Mouse (Mus musculus) lung, embryonic 14.5 days (tissue): Measurements from ENCODE around the gene Rictor. TPM values are rescaled to one million over a fixed set of nuclear protein-coding genes. Genes with fewer than 3 reads are reported as not detected.
"Not testable (repeated sequence)": the region's sequence is repeated elsewhere in the genome, so short reads cannot be mapped to it uniquely, and the experiment has no call there.

Source experiments
- ATAC-seq: fragments of 200-750 bp; cut with Nextera tagmentation; 2 replicates; pipeline ENCODE4 v1.8.0; 2017; ENCODE audit warnings: mild to moderate bottlenecking, moderate TSS enrichment, moderate library complexity; ENCODE audit not compliant: insufficient read depth
- DNase-seq: peaks from one replicate; pipeline ENCODE4 v3.0.0-alpha.2; 2015
- H3K27ac ChIP-seq: fragments of 300-500 bp; sonication (generic); 2 replicates; pipeline ENCODE4 v1.5.1; 2014; ENCODE audit warnings: low read depth, mild to moderate bottlenecking, moderate library complexity
- H3K27me3 ChIP-seq: fragments of 300-500 bp; sonication (generic); 2 replicates; pipeline ENCODE4 v1.6.1; 2014; ENCODE audit warnings: low read length, control low read depth; ENCODE audit not compliant: insufficient read depth
- H3K36me3 ChIP-seq: fragments of 300-500 bp; sonication (generic); 2 replicates; pipeline ENCODE4 v1.6.1; 2014; ENCODE audit warnings: control low read depth; ENCODE audit not compliant: insufficient read depth
- H3K4me1 ChIP-seq: fragments of 300-500 bp; sonication (generic); 2 replicates; pipeline ENCODE4 v1.6.1; 2014; ENCODE audit warnings: antibody characterized with exemption, control low read depth; ENCODE audit not compliant: insufficient read depth
- H3K4me2 ChIP-seq: fragments of 300-500 bp; sonication (generic); 2 replicates; pipeline ENCODE4 v1.6.1; 2014; ENCODE audit warnings: mild to moderate bottlenecking
- H3K4me3 ChIP-seq: fragments of 300-500 bp; sonication (generic); 2 replicates; pipeline ENCODE4 v1.5.1; 2014; ENCODE audit warnings: low read depth, low read length
- H3K9ac ChIP-seq: fragments of 300-500 bp; sonication (generic); 2 replicates; pipeline ENCODE4 v1.6.1; 2014
- H3K9me3 ChIP-seq: fragments of 300-500 bp; sonication (generic); 2 replicates; pipeline ENCODE4 v1.6.1; 2016; ENCODE audit warnings: low read depth, low read length, control low read depth
- CTCF ChIP-seq: IDR thresholded peaks from 2 replicates; pipeline ENCODE4 v1.5.1; 2016; ENCODE audit warnings: antibody characterized with exemption, low read depth
- whole genome bisulfite sequencing: fragments of 180-500 bp; shearing (Covaris S2); extraction: QIAGEN DNeasy Blood & Tissue Kit; methylation state at CpG from one replicate; pipeline ENCODE4 v1.1.7; 2014; 5-methylcytosine and 5-hydroxymethylcytosine counted together
- polyA plus RNA-seq: library from polyadenylated mRNA; unstranded; fragments of >200 nt; fragmentation: Nextera tagmentation; extraction: Ambion mirVana; gene quantifications from 2 replicates; pipeline ENCODE4 v1.2.1, GENCODE M21; 2014

The Rictor gene
- polyA plus RNA-seq, 1 experiment from 2014 or later = 42.9 TPM

- no peak for TF ChIP-seq CTCF
- H3K9ac ChIP-seq = no peak overlapping the region
- WGBS = 84% methylated on average over 3 of the region's 3 CpGs
- H3K36me3 ChIP-seq = peaks cover 67% of the 10 kb centered on the region
- H3K4me1 ChIP-seq = no peaks in the 10 kb centered on the region
- H3K9me3 ChIP-seq = no peaks in the 10 kb centered on the region
- ATAC-seq = no peak
- H3K4me2 ChIP-seq = no peak overlapping the region
- DNase-seq = no peak
- no peaks in the 10 kb centered on the region for H3K27me3 ChIP-seq
- H3K27ac ChIP-seq = no peak overlapping the region
- H3K4me3 ChIP-seq = no peak overlapping the region
Measured at GRCm38 (mm10) chr15:6772265-6772664, 64.1 kb downstream of the Rictor start.

- no peaks in the 10 kb centered on the region for H3K9me3 ChIP-seq
- DNase-seq = no peak
- WGBS = 91% methylated on average over 10 of the region's 10 CpGs
- no peak overlapping the region for H3K27ac ChIP-seq
- H3K27me3 ChIP-seq = no peaks in the 10 kb centered on the region
- TF ChIP-seq CTCF = no peak
- H3K36me3 ChIP-seq = peaks cover 84% of the 10 kb centered on the region
- H3K9ac ChIP-seq = no peak overlapping the region
- no peak overlapping the region for H3K4me2 ChIP-seq
- no peaks in the 10 kb centered on the region for H3K4me1 ChIP-seq
- no peak overlapping the region for H3K4me3 ChIP-seq
- ATAC-seq = no peak
Measured at GRCm38 (mm10) chr15:6786212-6786611, 78.0 kb downstream of the Rictor start.

- Histone ChIP-seq H3K4me3 (no peak overlapping the region), H3K36me3 (peaks cover 87% of the 10 kb centered on the region), H3K27ac (no peak overlapping the region), H3K9me3 (no peaks in the 10 kb centered on the region), H3K9ac (no peak overlapping the region), H3K4me2 (no peak overlapping the region), H3K4me1 (no peaks in the 10 kb centered on the region), H3K27me3 (no peaks in the 10 kb centered on the region)
- ATAC-seq (no peak), DNase-seq (no peak)
- no peak for TF ChIP-seq CTCF
- WGBS = 93% methylated on average over 10 of the region's 10 CpGs
Measured at GRCm38 (mm10) chr15:6787236-6787635, 79.1 kb downstream of the Rictor start.

GRCm38 (mm10) chr15:6790011-6790410 lies 81.8 kb downstream of the Rictor start:
- Histone ChIP-seq H3K9ac (no peak overlapping the region), H3K36me3 (peaks cover 91% of the 10 kb centered on the region), H3K4me3 (no peak overlapping the region), H3K9me3 (no peaks in the 10 kb centered on the region), H3K4me2 (no peak overlapping the region), H3K27ac (no peak overlapping the region), H3K4me1 (no peaks in the 10 kb centered on the region), H3K27me3 (no peaks in the 10 kb centered on the region)
- DNase-seq (no peak), ATAC-seq (no peak)
- 82% methylated on average over 7 of the region's 7 CpGs for WGBS
- no peak for TF ChIP-seq CTCF

GRCm38 (mm10) chr15:6791648-6792047 lies 83.5 kb downstream of the Rictor start:
- Histone ChIP-seq H3K9ac (no peak overlapping the region), H3K27ac (no peak overlapping the region), H3K4me2 (no peak overlapping the region), H3K27me3 (no peaks in the 10 kb centered on the region), H3K4me3 (no peak overlapping the region), H3K4me1 (no peaks in the 10 kb centered on the region), H3K36me3 (peaks cover 95% of the 10 kb centered on the region), H3K9me3 (no peaks in the 10 kb centered on the region)
- peak; percentile 51 for DNase-seq
- TF ChIP-seq CTCF = no peak
- 80% methylated on average over 11 of the region's 11 CpGs for WGBS
- peak; percentile 54; the same call in 1 of the 2 replicates for ATAC-seq

GRCm38 (mm10) chr15:6792846-6793245 lies 84.7 kb downstream of the Rictor start:
- TF ChIP-seq CTCF = peak; percentile 17; the same call in 1 of the 2 replicates
- peaks cover 91% of the 10 kb centered on the region for H3K36me3 ChIP-seq
- no peak overlapping the region for H3K27ac ChIP-seq
- H3K4me3 ChIP-seq = no peak overlapping the region
- H3K9me3 ChIP-seq = no peaks in the 10 kb centered on the region
- no peaks in the 10 kb centered on the region for H3K27me3 ChIP-seq
- no peak for DNase-seq
- H3K4me1 ChIP-seq = no peaks in the 10 kb centered on the region
- WGBS = 82% methylated on average over 7 of the region's 7 CpGs
- H3K4me2 ChIP-seq = no peak overlapping the region
- no peak overlapping the region for H3K9ac ChIP-seq
- no peak for ATAC-seq

- H3K9ac ChIP-seq, H3K4me2 ChIP-seq, DNase-seq, H3K4me3 ChIP-seq, ATAC-seq, H3K9me3 ChIP-seq, H3K27me3 ChIP-seq, H3K4me1 ChIP-seq, H3K27ac ChIP-seq: not testable (repeated sequence)
- peaks cover 31% of the 10 kb centered on the region for H3K36me3 ChIP-seq
- 97% methylated on average over 8 of the region's 8 CpGs for WGBS
Measured at GRCm38 (mm10) chr15:6801212-6801611, 93.0 kb downstream of the Rictor start.

- H3K27ac ChIP-seq = no peak overlapping the region
Measured at GRCm38 (mm10) chr15:6815807-6816206, 107.6 kb downstream of the Rictor start.

More at GRCm38 (mm10) chr15:6815807-6816206, 107.6 kb downstream of the Rictor start:
- DNase-seq = no peak
- Histone ChIP-seq H3K4me3 (no peak overlapping the region), H3K36me3 (no peaks in the 10 kb centered on the region), H3K4me1 (no peaks in the 10 kb centered on the region), H3K27me3 (no peaks in the 10 kb centered on the region), H3K4me2 (no peak overlapping the region), H3K9ac (no peak overlapping the region), H3K9me3 (no peaks in the 10 kb centered on the region)
- WGBS = 44% methylated on average over 4 of the region's 4 CpGs
- ATAC-seq = no peak
- TF ChIP-seq CTCF = no peak
